Mouse (Mus musculus) ES-E14 (cell line): Measurements from ENCODE around the gene Wbp4. TPM values are rescaled to one million over a fixed set of nuclear protein-coding genes. Genes with fewer than 3 reads are reported as not detected.

Experiments
- DNase-seq: peaks from one replicate; pipeline ENCODE4 v3.0.0-alpha.2; 2013; ENCODE audit warnings: low read depth, low spot score
- H3K27ac ChIP-seq: 2 replicates; pipeline ENCODE4 v1.5.1; 2012; ENCODE audit warnings: low read depth, mild to moderate bottlenecking, low read length, moderate library complexity, mixed read lengths; ENCODE audit not compliant: poor library complexity, insufficient read depth, severe bottlenecking
- H3K36me3 ChIP-seq: 2 replicates; pipeline ENCODE4 v1.6.1; 2012; ENCODE audit warnings: mild to moderate bottlenecking, low read length, moderate library complexity, mixed read lengths; ENCODE audit not compliant: control insufficient read depth, poor library complexity, insufficient read depth, severe bottlenecking
- H3K4me1 ChIP-seq, 2 experiments: fragments of 150-350 bp in 1 of 2; sonication (generic) in 1 of 2; 2 replicates each; pipeline ENCODE4 v1.6.1; 2012; ENCODE audit warnings: low read length in 2 of 2, mild to moderate bottlenecking in 1 of 2, mixed read lengths in 1 of 2; ENCODE audit not compliant: control insufficient read depth in 2 of 2, insufficient read depth in 2 of 2, poor library complexity in 1 of 2
- H3K4me3 ChIP-seq, 2 experiments: fragments of 150-350 bp in 1 of 2; sonication (generic) in 1 of 2; 2 replicates each; pipeline ENCODE4 v1.5.1; 2012; ENCODE audit warnings: low read length in 2 of 2, low read depth in 1 of 2, mild to moderate bottlenecking in 1 of 2, mixed read lengths in 1 of 2; ENCODE audit not compliant: insufficient read depth in 1 of 2, poor library complexity in 1 of 2, severe bottlenecking in 1 of 2
- H3K9ac ChIP-seq: 2 replicates; pipeline ENCODE4 v1.6.1; 2012; ENCODE audit warnings: low read depth, mild to moderate bottlenecking, low read length, mixed read lengths; ENCODE audit not compliant: poor library complexity, insufficient read depth, severe bottlenecking
- H3K9me3 ChIP-seq: fragments of 150-350 bp; sonication (generic); 2 replicates; pipeline ENCODE4 v1.6.1; 2012; ENCODE audit warnings: low read depth, mild to moderate bottlenecking, low read length; ENCODE audit not compliant: control insufficient read depth, insufficient read depth
- CHD2 ChIP-seq: IDR thresholded peaks from 2 replicates; pipeline ENCODE4 v1.6.1; 2014; ENCODE audit warnings: mild to moderate bottlenecking, low read depth, low read length, inconsistent platforms
- HCFC1 ChIP-seq: IDR thresholded peaks from 2 replicates; pipeline ENCODE4 v1.6.1; 2012; ENCODE audit warnings: low read length, inconsistent platforms, borderline replicate concordance; ENCODE audit not compliant: insufficient read depth
- MAFK ChIP-seq: IDR thresholded peaks from 2 replicates; pipeline ENCODE4 v1.6.1; 2014; ENCODE audit warnings: mild to moderate bottlenecking, low read depth, low read length, inconsistent platforms; ENCODE audit not compliant: insufficient read depth
- ZC3H11A ChIP-seq: IDR thresholded peaks from 2 replicates; pipeline ENCODE4 v1.6.1; 2012; ENCODE audit warnings: low read depth, mild to moderate bottlenecking, inconsistent platforms, low read length, borderline replicate concordance
- ZNF384 ChIP-seq: IDR thresholded peaks from 2 replicates; pipeline ENCODE4 v1.6.1; 2012; ENCODE audit warnings: low read depth, low read length, inconsistent platforms
- in situ Hi-C, 2 experiments: fragments of 600-800 bp; cut with MboI; formaldehyde crosslinking; loops; one replicate each; pipeline ENCODE4 v1.15.1; 2025; ENCODE audit warnings: low sequenced_read_pairs in 2 of 2, inconsistent platforms in 1 of 2; ENCODE audit not compliant: unreplicated experiment in 2 of 2
- total RNA-seq: library from RNA; depleted of rRNA; stranded (reverse); fragments of 300-350 nt; gene quantifications from 2 replicates; pipeline ENCODE4 v1.2.3, GENCODE M21; 2012

Wbp4 gene
- total RNA-seq, 1 experiment = 13.3 TPM

GRCm38 (mm10) chr14:79473384-79473783 lies 7.9 kb downstream of the Wbp4 start:
- Histone ChIP-seq H3K9me3 (no peaks in the 10 kb centered on the region), H3K4me1 (no peaks in the 10 kb centered on the region), H3K36me3 (peaks cover 15% of the 10 kb centered on the region), H3K27ac (no peak overlapping the region), H3K4me3 (no peak overlapping the region), H3K9ac (no peak overlapping the region)
- DNase-seq = no peak
- in situ Hi-C loops = no loop called here
- TF ChIP-seq ZNF384 (no peak), HCFC1 (no peak), CHD2 (no peak), MAFK (no peak), ZC3H11A (no peak)

DNA sequence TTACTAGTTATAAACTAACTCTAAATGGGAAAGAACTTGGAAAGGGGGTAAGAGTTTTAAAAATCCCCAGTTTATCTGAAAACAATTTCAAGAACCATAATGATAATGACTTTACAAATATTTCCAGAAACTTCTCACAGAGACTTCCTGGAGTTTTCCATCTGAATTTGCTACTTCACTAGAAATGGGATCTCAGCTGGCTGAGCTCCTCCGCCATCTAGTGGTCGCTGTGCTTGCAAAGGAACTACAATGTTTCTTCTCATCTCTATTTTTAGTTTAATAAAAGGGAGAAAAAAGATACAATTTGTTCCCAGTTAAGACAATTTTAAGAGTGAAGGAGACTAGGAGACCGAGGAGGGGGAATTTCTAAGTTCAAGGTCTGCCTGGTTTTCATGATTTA lies 13.7 kb downstream of the Wbp4 start:
- no peak overlapping the region for H3K4me3 ChIP-seq
- no peak overlapping the region for H3K9ac ChIP-seq
- DNase-seq = no peak
- H3K9me3 ChIP-seq = no peaks in the 10 kb centered on the region
- TF ChIP-seq ZC3H11A (no peak), CHD2 (no peak), HCFC1 (no peak)
- H3K4me1 ChIP-seq = no peaks in the 10 kb centered on the region
- in situ Hi-C loops = loop anchor here in 1 of 2 experiments (10.0 kb wide), 1 partner anchor 73 kb away; the partner anchor contains the start of genes Mtrf1 and Naa16
- peaks cover 8% of the 10 kb centered on the region for H3K36me3 ChIP-seq
- H3K27ac ChIP-seq = no peak overlapping the region

- Histone ChIP-seq H3K9ac (no peak overlapping the region), H3K9me3 (no peaks in the 10 kb centered on the region), H3K36me3 (peaks cover 10% of the 10 kb centered on the region), H3K4me3 (no peak overlapping the region), H3K4me1 (no peaks in the 10 kb centered on the region), H3K27ac (no peak overlapping the region)
- no peak for DNase-seq
- TF ChIP-seq CHD2 (no peak), HCFC1 (no peak), ZNF384 (no peak), MAFK (no peak), ZC3H11A (no peak)
- in situ Hi-C loops = loop anchor here in 1 of 2 experiments (10.0 kb wide), 1 partner anchor 71 kb away; the partner anchor contains the start of genes Mtrf1 and Naa16
Measured at GRCm38 (mm10) chr14:79465623-79466022, 15.7 kb downstream of the Wbp4 start.

GRCm38 (mm10) chr14:79460988-79461387 lies 20.3 kb downstream of the Wbp4 start:
- Histone ChIP-seq H3K36me3 (peaks cover 2% of the 10 kb centered on the region), H3K4me3 (no peak overlapping the region), H3K9me3 (no peaks in the 10 kb centered on the region), H3K9ac (no peak overlapping the region), H3K27ac (no peak overlapping the region), H3K4me1 (peaks cover 2% of the 10 kb centered on the region in 2 experiments; a peak in 2 of 4 replicates)
- no peak for DNase-seq
- in situ Hi-C loops = loop anchor here in 1 of 2 experiments (10.0 kb wide), 1 partner anchor 66 kb away; the partner anchor contains the start of genes Mtrf1 and Naa16
- TF ChIP-seq MAFK (no peak), ZC3H11A (no peak), ZNF384 (no peak), CHD2 (no peak), HCFC1 (no peak)
